Mouse (Mus musculus) CD4-positive, CD25-positive, alpha-beta regulatory T cell (primary cell): ENCODE data around the gene Gm3138. TPM values are rescaled to one million over a fixed set of nuclear protein-coding genes. Genes with fewer than 3 reads are reported as not detected.

Experiments used
- polyA plus RNA-seq: library from polyadenylated mRNA; unstranded; fragments of 100-300 nt; shearing (Covaris generic); gene quantifications from one replicate; pipeline ENCODE4 v1.2.1, GENCODE M21; 2017

Gene Gm3138
- polyA plus RNA-seq = not detected

DNA sequence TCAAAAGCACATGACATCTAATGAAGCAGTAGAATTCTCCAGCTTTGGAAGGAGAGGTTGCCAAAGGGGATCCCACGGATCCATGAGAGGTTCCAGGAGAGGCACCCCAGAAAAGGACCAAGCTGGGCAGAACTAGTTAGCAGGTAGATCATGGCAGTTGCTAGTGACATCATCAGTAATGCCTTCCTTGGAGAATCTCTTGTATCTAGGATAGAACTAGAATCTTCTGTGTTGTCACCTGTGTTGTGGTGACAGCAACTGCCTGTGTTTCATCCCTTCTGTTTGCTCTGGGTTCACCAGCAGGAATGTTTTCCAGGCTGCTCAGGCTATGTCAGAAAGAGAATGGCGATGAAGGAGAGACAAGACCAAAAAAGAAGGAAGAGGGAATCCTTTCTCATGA is at the start of gene Gm3138:
Gene Gm3138, plus strand, starts transcription at position 301 of the 400 bp plus-strand sequence.

Other genes starting within 250 kb of the Gm3138 start
- 0.77 TPM for gene Gm5796, start 225.7 kb upstream of the Gm3138 start, polyA plus RNA-seq
- 0.14 TPM for gene Gm3115, start 165.5 kb upstream of the Gm3138 start, polyA plus RNA-seq
- gene Gm8108, start 139.1 kb upstream of the Gm3138 start, polyA plus RNA-seq = 1.3 TPM
- gene Gm3127, start 84.6 kb upstream of the Gm3138 start, polyA plus RNA-seq = not detected
- gene Gm2974, start 67.1 kb upstream of the Gm3138 start, polyA plus RNA-seq = 0.72 TPM
- gene Gm3149, start 67.7 kb downstream of the Gm3138 start, polyA plus RNA-seq = not detected
- gene 2610042L04Rik, start 85.1 kb downstream of the Gm3138 start, polyA plus RNA-seq = 1.3 TPM
- gene Gm3159, start 147.9 kb downstream of the Gm3138 start, polyA plus RNA-seq = not detected
- gene Gm3164, start 165.8 kb downstream of the Gm3138 start, polyA plus RNA-seq = 0.50 TPM
- gene Gm3173, start 181.4 kb downstream of the Gm3138 start, polyA plus RNA-seq = 0.98 TPM
- gene Gm3182, start 232.1 kb downstream of the Gm3138 start, polyA plus RNA-seq = not detected